Mouse (Mus musculus) olfactory bulb, adult 2 months (tissue): ENCODE results near the gene Hipk3.

Experiments
- CTCF ChIP-seq: fragments of 200-500 bp; IDR thresholded peaks from 2 replicates; pipeline ENCODE4 v1.5.1; 2012; ENCODE audit warnings: low read depth, mild to moderate bottlenecking, low read length, moderate library complexity; ENCODE audit not compliant: insufficient read depth
- POLR2A ChIP-seq: fragments of 200-500 bp; IDR thresholded peaks from 2 replicates; pipeline ENCODE4 v1.6.1; 2012; ENCODE audit warnings: mild to moderate bottlenecking, low read depth, low read length, moderate library complexity; ENCODE audit not compliant: insufficient read depth

DNA sequence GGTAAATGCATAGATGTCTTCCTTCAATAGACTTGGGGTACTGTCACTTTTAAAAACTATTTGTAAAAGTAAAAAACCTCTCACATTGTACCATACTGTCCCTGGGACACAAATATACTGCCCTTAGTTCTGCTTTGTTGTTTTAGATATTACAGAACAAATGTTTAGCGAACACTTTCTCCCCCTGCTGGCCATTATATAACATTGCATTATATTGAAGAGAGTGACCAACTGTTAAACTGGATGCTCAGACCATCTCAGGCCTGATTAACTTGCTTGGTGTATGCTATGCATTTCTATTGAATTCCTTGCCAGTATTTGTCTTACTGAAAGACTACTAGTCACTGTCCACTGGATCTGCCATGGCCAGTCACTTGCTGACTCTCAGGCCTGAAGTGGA lies 72.0 kb downstream of the Hipk3 start:
- TF ChIP-seq CTCF: no peak
- no peak for TF ChIP-seq POLR2A
